Mouse (Mus musculus) Muller cell, postnatal 12 days (primary cell): ENCODE results near the gene Osbpl3.

Experiments
- DNase-seq: peaks from one replicate; pipeline ENCODE4 v3.0.0-alpha.2; 2015; ENCODE audit errors: inconsistent ontology term

The Osbpl3 gene

DNA sequence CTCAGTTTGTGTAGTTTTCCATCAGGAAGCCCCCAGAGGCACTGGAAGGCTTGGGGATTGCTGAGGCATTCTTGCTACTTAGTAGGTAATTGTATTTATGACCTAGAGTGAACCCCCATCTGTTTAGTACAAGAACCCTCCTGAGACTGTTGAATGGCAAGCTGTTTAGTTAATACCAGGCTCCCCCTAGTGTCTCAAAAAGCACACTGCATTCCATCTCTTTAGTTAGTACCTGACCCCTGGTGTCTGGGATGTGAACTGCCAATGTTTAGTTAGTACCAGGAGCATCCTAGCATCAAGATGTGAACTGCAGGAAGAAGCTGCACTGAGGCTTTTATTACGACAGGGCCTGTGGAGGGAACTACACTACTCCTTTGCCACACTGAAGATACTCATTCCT is 161.9 kb downstream of the Osbpl3 start:
- DNase-seq: peak; percentile 73

DNA sequence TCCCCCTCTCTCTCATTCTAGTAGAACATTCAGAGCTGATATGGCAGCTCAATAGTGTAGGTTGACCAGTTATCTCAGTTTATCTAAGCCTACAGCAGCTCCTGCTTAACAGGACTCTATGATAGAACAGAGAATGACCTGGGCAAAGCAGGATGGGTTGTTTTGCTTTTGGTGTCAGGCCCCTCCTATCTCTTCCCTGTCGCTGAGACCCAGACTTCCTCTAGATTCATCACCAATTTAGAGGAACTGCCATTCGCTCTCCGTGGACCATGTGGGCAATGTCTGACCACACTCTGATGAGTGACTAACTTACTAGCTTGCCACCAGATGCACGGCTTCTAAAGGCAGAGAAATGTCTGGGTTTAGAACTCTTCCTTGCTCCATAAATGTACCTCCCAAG is 164.4 kb downstream of the Osbpl3 start:
- DNase-seq: no peak

DNA sequence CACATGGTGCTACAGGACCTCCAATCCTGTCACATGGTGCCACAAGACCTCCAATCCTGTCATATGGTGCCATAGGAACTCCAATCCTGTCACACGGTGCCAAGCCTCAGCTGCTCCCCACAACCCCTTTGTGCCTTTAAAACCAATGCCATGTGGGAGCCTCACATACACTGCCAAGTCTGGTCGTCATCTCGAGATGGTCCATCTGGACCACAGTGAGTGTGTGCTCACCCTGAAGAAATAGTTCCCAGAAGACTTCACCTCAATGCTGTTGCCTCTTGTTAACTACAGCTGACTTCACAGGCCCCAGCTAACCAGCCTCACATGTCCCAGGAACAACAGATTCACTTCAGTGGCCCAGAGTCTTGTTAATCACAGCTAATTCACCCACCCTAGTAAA is 169.1 kb downstream of the Osbpl3 start:
- peak; percentile 19 for DNase-seq

DNA sequence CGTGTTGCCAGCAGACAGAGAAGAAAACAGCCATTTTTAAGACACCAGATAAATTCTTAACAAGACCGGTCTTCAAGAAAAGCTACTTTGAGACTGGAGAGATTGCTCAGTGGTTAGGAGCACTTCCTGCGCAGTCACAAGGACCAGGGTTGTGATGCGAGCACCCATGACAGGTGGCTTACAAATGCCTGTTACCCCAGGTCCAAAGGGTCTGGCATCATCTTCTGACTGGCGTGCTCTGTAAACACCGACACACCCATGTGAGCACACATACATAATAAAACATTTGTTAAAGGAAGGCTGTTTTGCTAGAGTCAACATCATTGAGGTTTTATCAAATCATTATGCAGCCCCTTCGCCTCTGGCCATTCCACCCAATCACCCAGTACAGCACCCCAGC is 176.4 kb downstream of the Osbpl3 start:
- no peak for DNase-seq

DNA sequence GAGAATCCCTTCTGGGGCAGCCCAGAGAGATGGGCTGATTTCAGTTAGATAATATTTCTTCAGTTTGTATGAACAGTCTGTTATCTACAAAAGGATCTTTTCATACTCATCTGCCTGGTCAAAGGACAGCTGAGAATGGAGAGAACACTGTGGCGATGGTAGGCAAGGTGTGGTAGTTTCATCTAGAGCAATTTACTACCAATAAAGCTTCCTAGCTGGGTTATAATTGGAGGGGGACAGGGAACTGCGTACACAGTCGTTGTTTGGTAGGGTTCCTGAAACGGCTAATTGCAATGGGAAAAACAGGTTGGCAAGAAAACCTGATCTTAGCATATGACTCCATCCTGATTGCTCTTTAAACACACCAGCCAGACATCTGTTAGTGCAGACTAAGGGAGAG is 182.1 kb downstream of the Osbpl3 start:
- no peak for DNase-seq

DNA sequence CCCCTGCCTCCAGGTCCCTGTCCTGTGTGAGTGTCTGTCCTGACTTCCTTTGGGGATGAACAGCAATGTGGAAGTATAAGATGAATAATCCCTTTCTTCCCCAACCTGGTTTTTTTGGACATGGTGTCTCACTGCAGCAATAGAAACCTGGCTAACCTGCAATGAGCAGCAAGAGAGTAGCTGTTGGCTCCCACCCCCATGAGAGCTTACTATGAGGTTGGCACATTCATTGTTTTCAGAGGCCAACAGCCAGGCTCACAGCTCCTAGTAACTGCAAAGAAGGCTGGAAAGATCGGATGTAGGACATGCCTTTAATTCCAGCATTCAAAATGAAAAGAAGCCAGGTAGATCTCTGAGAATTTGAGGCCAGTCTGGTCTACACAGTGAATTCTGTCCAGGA is 182.6 kb downstream of the Osbpl3 start:
- DNase-seq: no peak

DNA sequence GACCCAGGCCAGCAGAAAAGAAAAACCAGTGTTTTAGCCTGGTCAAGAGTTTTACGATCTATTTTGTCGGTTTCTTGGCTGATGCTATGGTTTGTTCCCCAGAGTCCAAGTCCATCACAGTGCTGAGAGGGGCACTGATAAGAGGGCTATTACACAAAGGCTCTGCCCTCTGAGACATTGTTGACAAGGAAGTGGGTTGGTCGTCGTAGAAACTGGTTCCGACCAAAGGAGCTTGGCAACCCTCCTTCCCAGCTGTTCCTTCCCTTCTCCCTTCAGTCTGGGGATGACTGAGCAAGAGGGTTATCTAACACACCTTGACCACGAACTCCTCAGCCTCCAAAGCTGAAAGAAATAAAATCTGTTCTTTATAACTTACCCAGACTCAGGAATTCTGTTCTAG is 192.3 kb downstream of the Osbpl3 start, which contains the start of gene Gsdme:
Gsdme (minus strand) TSS at position 193 of the 400 bp plus-strand sequence.
- no peak for DNase-seq

DNA sequence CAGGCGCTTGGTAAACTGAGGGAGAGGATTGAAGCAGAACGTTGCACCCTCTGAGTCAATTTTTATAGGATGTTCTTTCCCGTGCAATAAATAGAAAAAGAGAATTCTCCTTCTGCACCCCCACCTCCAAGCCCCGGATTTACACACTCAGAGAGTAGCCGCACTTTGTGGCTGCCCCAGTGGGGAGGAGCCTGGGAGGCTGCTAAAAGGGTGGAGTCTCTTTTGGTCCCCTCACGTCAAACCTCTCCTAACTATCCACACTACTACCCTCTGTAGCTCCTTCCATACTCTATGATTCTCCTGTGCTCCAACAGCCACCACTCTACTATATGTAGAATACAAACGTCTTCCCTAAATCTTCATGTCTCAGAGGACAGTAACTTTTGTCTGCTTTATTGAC is 193.7 kb downstream of the Osbpl3 start:
- no peak for DNase-seq

DNA sequence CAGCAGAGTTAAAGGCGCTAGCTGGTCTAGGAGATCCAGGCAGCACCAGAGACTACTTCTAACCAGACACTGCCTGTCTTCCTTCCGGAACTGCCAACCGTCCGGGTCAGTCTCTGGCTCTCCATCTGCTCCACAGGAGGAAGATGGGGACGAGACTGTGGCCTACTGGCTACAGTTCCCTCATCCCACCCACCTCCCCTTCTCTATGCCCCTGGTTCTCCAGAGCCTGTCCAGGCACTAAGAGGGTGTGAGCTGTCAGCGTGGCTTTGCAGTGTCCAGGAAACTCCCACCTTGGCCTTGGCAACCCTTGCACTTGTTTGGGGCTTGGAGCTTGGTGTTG is 194.1 kb downstream of the Osbpl3 start:
- DNase-seq: no peak

DNA sequence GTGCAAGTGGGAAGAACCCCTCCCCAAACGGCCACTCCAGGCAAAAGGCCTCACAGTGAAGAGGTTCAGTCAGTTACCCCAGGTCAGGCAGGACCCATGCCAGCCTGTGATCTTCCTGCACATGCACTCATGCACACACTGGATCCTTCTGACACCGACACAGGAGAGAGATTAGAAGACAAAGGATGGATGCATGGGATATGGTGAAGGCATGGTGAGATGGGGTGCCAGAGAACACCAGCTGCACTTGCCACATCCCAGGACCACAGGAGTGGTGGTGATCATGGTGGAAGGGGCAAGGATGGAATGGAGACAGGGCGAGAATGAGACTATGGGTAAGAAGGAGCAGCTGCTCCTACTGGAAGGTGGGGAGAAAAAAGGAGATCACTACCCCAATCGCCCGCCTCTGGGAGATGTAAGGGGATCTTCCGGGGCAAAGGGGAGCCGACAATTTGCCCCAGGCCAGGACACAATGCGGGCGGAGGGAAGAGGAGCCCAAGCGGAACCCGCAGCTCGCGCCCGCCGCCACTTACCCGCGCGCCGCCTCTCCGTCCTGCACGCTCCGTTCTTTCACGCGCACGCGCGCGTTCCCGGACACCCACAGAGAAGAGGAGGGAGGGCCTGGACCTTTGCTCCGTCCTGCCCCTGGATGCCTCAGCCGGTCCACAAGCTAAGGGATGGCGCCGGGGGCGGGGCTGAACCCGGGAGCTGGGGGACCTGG is 194.6 kb downstream of the Osbpl3 start:
- DNase-seq: peak; percentile 94

DNA sequence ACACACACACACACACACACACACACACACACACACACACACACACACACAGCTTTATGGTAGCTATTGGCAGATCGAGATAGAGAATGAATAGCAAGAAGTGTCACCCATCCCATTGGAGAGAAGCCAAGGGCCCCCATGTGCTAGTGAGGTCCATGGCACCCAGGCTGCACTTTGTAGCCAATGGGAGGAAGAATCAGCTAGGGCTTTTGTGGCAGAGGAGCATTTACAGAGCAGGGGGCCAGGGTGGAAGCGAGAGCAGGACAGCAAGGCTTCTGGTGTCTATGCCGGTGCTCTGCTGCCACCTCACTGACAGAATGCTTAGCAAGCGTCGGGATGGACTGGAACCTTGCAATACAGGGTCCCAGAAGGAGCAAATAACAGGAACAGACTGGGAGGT is 200.6 kb downstream of the Osbpl3 start:
- DNase-seq: peak; percentile 53

DNA sequence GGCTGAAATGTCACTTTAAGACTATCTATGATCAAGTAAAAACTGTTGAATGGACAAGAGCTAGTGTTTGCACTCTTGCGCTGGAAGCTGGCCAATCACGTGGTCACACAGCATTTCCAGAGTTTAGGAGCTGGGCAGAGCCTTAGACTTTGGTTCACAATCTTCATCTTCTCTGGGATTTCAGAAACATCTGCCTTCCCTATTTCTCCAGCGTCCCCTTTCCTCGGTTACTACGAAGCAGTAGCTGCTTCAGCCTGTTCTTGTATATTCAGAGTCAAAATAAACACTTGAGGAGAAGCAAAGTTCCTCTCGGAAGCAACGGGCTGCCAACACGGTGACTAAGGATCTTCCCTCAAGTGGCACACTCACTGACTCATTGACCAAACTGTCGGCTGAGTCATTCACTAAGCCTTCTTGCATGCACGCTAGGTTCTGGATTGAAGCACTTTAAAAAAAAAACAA is 201.2 kb downstream of the Osbpl3 start:
- DNase-seq: peak; percentile 90

DNA sequence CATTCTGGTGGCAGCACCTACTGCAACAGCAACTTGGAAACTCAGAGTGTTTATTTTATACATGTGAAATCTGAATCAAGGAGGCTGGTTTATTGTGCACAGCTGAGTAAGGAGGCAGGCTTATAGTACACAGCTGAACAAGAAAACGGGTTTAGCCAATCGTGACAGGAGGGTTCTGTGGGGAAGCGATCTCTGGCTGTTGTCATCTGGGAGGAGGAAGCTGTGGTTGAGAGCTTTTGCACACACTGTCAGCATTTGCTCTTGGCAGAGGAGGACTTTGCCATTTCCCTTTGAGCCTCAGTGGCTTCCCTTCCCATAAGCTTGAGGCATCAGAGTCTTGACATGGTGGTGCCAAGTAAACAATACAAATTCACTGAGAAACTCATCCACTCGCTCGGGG is 203.3 kb downstream of the Osbpl3 start:
- DNase-seq: no peak

DNA sequence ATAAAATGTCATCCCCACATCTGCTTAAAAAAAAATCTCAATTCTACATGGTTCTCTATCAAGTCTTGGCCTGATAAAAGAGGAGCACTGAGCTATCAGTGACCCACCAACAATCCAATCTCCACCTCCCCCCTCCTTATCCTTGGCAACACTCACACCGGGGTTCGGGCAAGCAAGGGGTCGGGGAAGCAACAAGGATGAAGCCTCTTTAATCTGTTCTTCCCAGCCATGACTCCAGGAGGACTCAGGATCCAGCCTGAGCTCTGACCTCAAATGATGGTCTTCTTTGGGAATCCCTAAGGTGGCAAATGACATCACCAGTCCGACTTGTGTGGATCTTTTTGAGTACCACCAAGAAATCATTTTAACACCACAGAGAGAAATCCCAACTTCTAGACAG is 208.2 kb downstream of the Osbpl3 start:
- DNase-seq: no peak

DNA sequence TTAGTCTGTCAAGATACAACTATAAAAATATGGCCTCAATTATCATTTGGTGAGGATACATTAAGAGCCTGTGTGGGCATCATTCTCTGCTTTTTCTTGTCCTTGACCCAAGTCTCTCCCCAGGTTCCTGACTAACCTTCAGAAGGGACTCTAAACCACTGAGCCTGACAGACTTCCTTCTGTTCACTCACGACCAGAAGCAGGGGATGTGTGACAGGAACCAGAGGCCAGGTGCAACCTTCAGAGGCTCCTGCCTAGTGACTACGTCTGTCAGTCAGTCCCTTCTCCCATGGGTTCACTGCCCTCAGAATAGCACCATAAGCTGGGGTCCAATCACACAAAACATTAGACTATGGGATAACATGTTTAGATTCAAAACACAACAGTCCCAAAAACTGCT is 208.6 kb downstream of the Osbpl3 start:
- DNase-seq: no peak

DNA sequence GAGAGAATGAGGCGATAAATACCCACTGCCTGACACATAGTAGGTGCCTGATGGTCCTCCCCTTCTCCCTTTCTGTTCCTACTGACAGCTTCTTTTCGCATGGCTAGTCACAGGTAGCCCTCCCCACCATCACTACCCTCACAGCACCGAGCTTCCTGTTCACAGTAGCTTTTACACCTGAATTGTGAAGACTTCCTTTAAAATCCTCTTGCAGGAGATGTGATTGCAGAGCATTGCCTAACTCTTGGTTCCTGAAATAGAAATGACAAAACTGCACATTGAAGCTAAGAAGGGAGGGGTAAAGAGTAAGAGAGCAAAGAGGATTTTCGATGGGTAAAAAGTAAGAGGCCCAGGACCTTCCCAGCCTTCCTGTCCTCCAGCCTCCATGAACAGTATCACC is 211.0 kb downstream of the Osbpl3 start:
- DNase-seq: no peak

DNA sequence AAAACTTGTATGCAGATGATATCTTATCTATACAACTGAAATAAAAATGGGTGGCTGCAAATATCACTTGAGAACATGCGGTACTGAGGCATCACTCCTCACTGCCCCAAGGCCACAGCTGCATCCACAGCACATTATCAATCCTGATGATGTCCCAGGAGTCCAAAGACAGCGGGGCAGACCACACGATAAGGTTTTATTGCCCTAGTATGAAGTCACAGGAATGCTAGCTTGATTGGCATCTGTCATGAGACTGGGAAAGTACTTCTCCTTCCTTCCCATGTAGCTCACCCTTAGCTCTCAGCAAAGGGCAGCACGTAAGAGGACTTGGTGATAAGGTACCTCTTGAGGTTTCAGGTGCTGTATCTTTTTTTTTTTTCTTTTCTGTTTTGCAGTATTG is 211.9 kb downstream of the Osbpl3 start:
- no peak for DNase-seq
